Mouse (Mus musculus) myocyte (in vitro differentiated cells): ENCODE results near the gene Ifitm5. TPM values are rescaled to one million over a fixed set of nuclear protein-coding genes. Genes with fewer than 3 reads are reported as not detected.

Source experiments
- H3K27me3 ChIP-seq: one replicate; pipeline ENCODE4 v1.6.1; 2011; ENCODE audit not compliant: control insufficient read depth, insufficient read depth, insufficient read length
- H3K36me3 ChIP-seq: one replicate; pipeline ENCODE4 v1.6.1; 2011; ENCODE audit not compliant: control insufficient read depth, insufficient read depth
- H3K4me2 ChIP-seq: one replicate; pipeline ENCODE4 v1.6.1; 2011; ENCODE audit warnings: low read depth, control low read depth
- H3K4me3 ChIP-seq: one replicate; pipeline ENCODE4 v1.5.1; 2011; ENCODE audit warnings: mild to moderate bottlenecking, control low read depth, moderate library complexity
- H3K79me2 ChIP-seq: one replicate; pipeline ENCODE4 v1.6.1; 2011; ENCODE audit not compliant: control insufficient read depth, insufficient read depth
- H3ac ChIP-seq: one replicate; pipeline ENCODE4 v1.6.1; 2011; ENCODE audit not compliant: control insufficient read depth, insufficient read length
- CEBPB ChIP-seq: IDR thresholded peaks from 2 replicates; pipeline ENCODE4 v1.6.1; 2011; ENCODE audit warnings: mild to moderate bottlenecking, moderate library complexity; ENCODE audit not compliant: poor library complexity, insufficient read depth, severe bottlenecking
- E2F4 ChIP-seq: IDR thresholded peaks from one replicate; pipeline ENCODE4 v1.6.1; 2011; ENCODE audit warnings: mild to moderate bottlenecking, control low read depth, moderate library complexity; ENCODE audit not compliant: insufficient read depth
- MAX ChIP-seq: IDR thresholded peaks from one replicate; pipeline ENCODE4 v1.6.1; 2011; ENCODE audit warnings: low read depth, mild to moderate bottlenecking, control low read depth
- MYOD1 ChIP-seq, 3 experiments: IDR thresholded peaks; one replicate each; pipeline ENCODE4 v1.6.1; 2011; ENCODE audit warnings: control low read depth in 2 of 3, low read depth in 2 of 3, mild to moderate bottlenecking in 2 of 3, moderate library complexity in 1 of 3; ENCODE audit not compliant: insufficient read length in 2 of 3, control insufficient read depth in 1 of 3
- MYOG ChIP-seq, 3 experiments: IDR thresholded peaks; one replicate each; pipeline ENCODE4 v1.6.1; 2011; ENCODE audit warnings: control low read depth in 2 of 3, low read depth in 2 of 3, mild to moderate bottlenecking in 2 of 3; ENCODE audit not compliant: insufficient read length in 2 of 3, control insufficient read depth in 1 of 3, insufficient read depth in 1 of 3
- POLR2A ChIP-seq: IDR thresholded peaks from one replicate; pipeline ENCODE4 v1.6.1; 2011; ENCODE audit warnings: low read depth, mild to moderate bottlenecking, control low read depth, moderate library complexity; ENCODE audit not compliant: insufficient read length
- POLR2AphosphoS2 ChIP-seq: IDR thresholded peaks from one replicate; pipeline ENCODE4 v1.6.1; 2011; ENCODE audit warnings: low read depth, control low read depth; ENCODE audit not compliant: insufficient read length
- REST ChIP-seq: IDR thresholded peaks from one replicate; pipeline ENCODE4 v1.6.1; 2011; ENCODE audit warnings: mild to moderate bottlenecking, control low read depth, moderate library complexity; ENCODE audit not compliant: insufficient read depth, insufficient read length
- SRF ChIP-seq: IDR thresholded peaks from one replicate; pipeline ENCODE4 v1.6.1; 2011; ENCODE audit warnings: low read depth; ENCODE audit not compliant: control insufficient read depth, insufficient read length
- TCF12 ChIP-seq: IDR thresholded peaks from one replicate; pipeline ENCODE4 v1.6.1; 2011; ENCODE audit warnings: mild to moderate bottlenecking, control low read depth; ENCODE audit not compliant: poor library complexity, insufficient read depth, severe bottlenecking
- TCF3 ChIP-seq: IDR thresholded peaks from one replicate; pipeline ENCODE4 v1.6.1; 2011; ENCODE audit warnings: low read depth, control low read depth; ENCODE audit not compliant: insufficient read length
- USF1 ChIP-seq: IDR thresholded peaks from one replicate; pipeline ENCODE4 v1.6.1; 2011; ENCODE audit warnings: low read depth, mild to moderate bottlenecking, control low read depth, moderate library complexity
- polyA plus RNA-seq: library from polyadenylated mRNA; unstranded; fragments of >200 nt; fragmentation: generic; extraction: Trizol; gene quantifications from one replicate; pipeline ENCODE4 v1.2.1, GENCODE M21; 2012; ENCODE audit warnings: missing spikeins

The Ifitm5 gene
- polyA plus RNA-seq, 1 experiment = 0.47 TPM

DNA sequence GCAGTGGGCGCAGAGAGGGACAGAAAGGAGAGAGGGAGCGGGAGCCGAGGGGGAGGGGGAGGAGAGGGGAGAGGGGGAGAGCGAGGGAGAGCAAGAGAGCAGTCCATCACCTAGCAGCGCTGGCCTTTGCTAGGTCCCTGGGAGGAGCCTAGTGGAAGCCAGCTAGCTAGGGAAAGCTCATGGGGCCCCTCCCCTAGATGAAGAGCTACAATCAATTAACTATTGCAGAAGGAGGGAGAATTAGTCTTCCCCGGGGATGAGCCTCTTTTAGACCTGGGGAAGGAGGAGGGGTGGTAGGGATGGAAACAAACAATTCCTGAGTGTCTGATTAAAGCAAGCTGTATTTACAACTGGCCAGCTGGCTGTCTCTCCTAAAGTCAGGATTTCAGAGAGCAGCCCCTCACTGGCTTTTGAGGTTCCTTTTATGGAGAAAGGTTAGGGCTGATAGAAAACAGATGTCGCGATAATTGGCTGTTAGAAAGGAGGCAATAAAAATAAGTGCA lies 10.4 kb downstream of the Ifitm5 start:
- no peaks in the 10 kb centered on the region for H3K79me2 ChIP-seq
- H3K27me3 ChIP-seq = peaks cover 10% of the 10 kb centered on the region
- H3K4me2 ChIP-seq = no peak overlapping the region
- H3ac ChIP-seq = no peak overlapping the region
- no peaks in the 10 kb centered on the region for H3K36me3 ChIP-seq
- TF ChIP-seq TCF12 (no peak), CEBPB (no peak), SRF (no peak), REST (no peak)
- no peak overlapping the region for H3K4me3 ChIP-seq

- Histone ChIP-seq H3K27me3 (peaks cover 16% of the 10 kb centered on the region), H3K4me2 (no peak overlapping the region)
- no peak for TF ChIP-seq TCF12
- TF ChIP-seq TCF3 = no peak
- TF ChIP-seq USF1 = no peak
- no peak for TF ChIP-seq REST
- TF ChIP-seq MYOD1 (IDR thresholded peaks at IDR 0.05; ENCODE audit: control insufficient read depth in 1 of 3, insufficient read length in 2 of 3, low read depth in 2 of 3) = no peak
- TF ChIP-seq POLR2A = no peak
- TF ChIP-seq SRF = no peak
- no peak for TF ChIP-seq POLR2AphosphoS2
- TF ChIP-seq MYOG (IDR thresholded peaks at IDR 0.05; ENCODE audit: control insufficient read depth in 1 of 3, insufficient read depth in 1 of 3, insufficient read length in 2 of 3, low read depth in 2 of 3) = no peak
- no peak for TF ChIP-seq E2F4
- no peak for TF ChIP-seq CEBPB
- no peak for TF ChIP-seq MAX
These were observed 11.2 kb downstream of the Ifitm5 start for GRCm38 (mm10) chr7:140938896-140939295.

GRCm38 (mm10) chr7:140938436-140938835 lies 11.7 kb downstream of the Ifitm5 start:
- H3K79me2 ChIP-seq = no peaks in the 10 kb centered on the region
- no peak overlapping the region for H3ac ChIP-seq
- H3K36me3 ChIP-seq = no peaks in the 10 kb centered on the region
- H3K4me2 ChIP-seq = no peak overlapping the region
- peaks cover 17% of the 10 kb centered on the region for H3K27me3 ChIP-seq
- TF ChIP-seq REST (no peak), USF1 (no peak), CEBPB (no peak), MYOD1 (IDR thresholded peaks at IDR 0.05; ENCODE audit: control insufficient read depth in 1 of 3, insufficient read length in 2 of 3, low read depth in 2 of 3) (no peak), POLR2A (no peak), TCF12 (no peak), POLR2AphosphoS2 (no peak), E2F4 (no peak), SRF (no peak), MAX (no peak), TCF3 (no peak), MYOG (IDR thresholded peaks at IDR 0.05; ENCODE audit: control insufficient read depth in 1 of 3, insufficient read depth in 1 of 3, insufficient read length in 2 of 3, low read depth in 2 of 3) (no peak)
- H3K4me3 ChIP-seq = no peak overlapping the region

More at GRCm38 (mm10) chr7:140938896-140939295, 11.2 kb downstream of the Ifitm5 start:
- Histone ChIP-seq H3K36me3 (no peaks in the 10 kb centered on the region), H3K79me2 (no peaks in the 10 kb centered on the region), H3K4me3 (no peak overlapping the region), H3ac (no peak overlapping the region)

GRCm38 (mm10) chr7:140927181-140927580 lies 22.9 kb downstream of the Ifitm5 start:
- TF ChIP-seq MYOG (IDR thresholded peaks at IDR 0.05; ENCODE audit: control insufficient read depth in 1 of 3, insufficient read depth in 1 of 3, insufficient read length in 2 of 3, low read depth in 2 of 3) (no peak), SRF (no peak), POLR2AphosphoS2 (no peak), REST (no peak), MAX (no peak), TCF12 (no peak), MYOD1 (IDR thresholded peaks at IDR 0.05; ENCODE audit: control insufficient read depth in 1 of 3, insufficient read length in 2 of 3, low read depth in 2 of 3) (no peak)
- Histone ChIP-seq H3K79me2 (no peaks in the 10 kb centered on the region), H3K27me3 (peaks cover 39% of the 10 kb centered on the region), H3K4me3 (no peak overlapping the region), H3ac (no peak overlapping the region), H3K4me2 (no peak overlapping the region), H3K36me3 (no peaks in the 10 kb centered on the region)

DNA sequence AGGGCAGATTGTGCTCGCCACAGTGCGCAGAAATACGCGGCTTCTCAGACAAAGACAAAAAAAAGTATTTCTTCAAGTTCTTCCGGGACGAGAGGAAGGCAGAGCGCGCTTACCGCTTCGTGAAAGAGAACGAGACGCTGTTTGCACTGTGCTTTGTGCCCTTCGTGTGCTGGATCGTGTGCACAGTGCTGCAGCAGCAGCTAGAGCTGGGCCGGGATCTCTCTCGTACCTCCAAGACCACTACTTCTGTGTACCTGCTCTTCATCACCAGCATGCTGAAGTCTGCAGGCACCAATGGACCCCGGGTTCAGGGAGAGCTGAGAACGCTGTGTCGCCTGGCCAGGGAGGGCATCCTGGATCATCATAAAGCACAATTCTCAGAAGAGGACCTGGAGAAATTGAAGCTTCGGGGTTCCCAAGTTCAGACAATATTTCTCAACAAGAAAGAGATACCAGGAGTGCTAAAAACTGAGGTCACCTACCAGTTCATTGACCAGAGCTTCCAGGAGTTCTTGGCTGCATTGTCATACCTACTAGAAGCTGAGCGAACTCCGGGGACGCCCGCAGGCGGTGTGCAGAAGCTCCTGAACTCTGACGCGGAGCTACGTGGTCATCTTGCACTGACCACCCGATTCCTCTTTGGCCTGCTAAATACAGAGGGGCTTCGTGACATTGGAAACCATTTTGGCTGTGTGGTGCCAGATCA lies 26.9 kb downstream of the Ifitm5 start:
- no peak for TF ChIP-seq MYOG (IDR thresholded peaks at IDR 0.05; ENCODE audit: control insufficient read depth in 1 of 3, insufficient read depth in 1 of 3, insufficient read length in 2 of 3, low read depth in 2 of 3)
- no peak for TF ChIP-seq MAX
- TF ChIP-seq CEBPB = no peak
- no peak for TF ChIP-seq TCF3
- TF ChIP-seq TCF12 = no peak
- no peak for TF ChIP-seq POLR2A
- TF ChIP-seq MYOD1 (IDR thresholded peaks at IDR 0.05; ENCODE audit: control insufficient read depth in 1 of 3, insufficient read length in 2 of 3, low read depth in 2 of 3) = no peak
- TF ChIP-seq POLR2AphosphoS2 = no peak
- no peak for TF ChIP-seq SRF
- TF ChIP-seq USF1 = no peak
- no peak for TF ChIP-seq E2F4
- TF ChIP-seq REST = no peak
- H3K4me3 ChIP-seq = no peak overlapping the region
- H3K79me2 ChIP-seq = no peaks in the 10 kb centered on the region
- H3ac ChIP-seq = no peak overlapping the region
- H3K36me3 ChIP-seq = no peaks in the 10 kb centered on the region
- no peak overlapping the region for H3K4me2 ChIP-seq
- H3K27me3 ChIP-seq = peaks cover 48% of the 10 kb centered on the region
